Mouse (Mus musculus) spleen, adult 2 months (tissue): ENCODE measurements around the gene Tmem11. TPM values are rescaled to one million over a fixed set of nuclear protein-coding genes. Genes with fewer than 3 reads are reported as not detected.

Source experiments
- DNase-seq, 2 experiments: peaks; one replicate each; pipeline versions ENCODE4 v3.0.0 to v3.0.0-alpha.2; 2012 to 2021; ENCODE audit warnings: low spot score in 2 of 2, low read depth in 1 of 2
- H3K27ac ChIP-seq: fragments of 200-500 bp; 2 replicates; pipeline ENCODE4 v1.5.1; 2012; ENCODE audit warnings: low read length, inconsistent platforms; ENCODE audit not compliant: insufficient read depth
- H3K27me3 ChIP-seq: fragments of 200-500 bp; 2 replicates; pipeline ENCODE4 v1.6.1; 2012; ENCODE audit warnings: mild to moderate bottlenecking, moderate library complexity, low read length, inconsistent platforms; ENCODE audit not compliant: control insufficient read depth, insufficient read depth
- H3K36me3 ChIP-seq: fragments of 200-500 bp; 2 replicates; pipeline ENCODE4 v1.6.1; 2012; ENCODE audit warnings: mild to moderate bottlenecking, low read length, inconsistent platforms; ENCODE audit not compliant: control insufficient read depth, insufficient read depth
- H3K4me1 ChIP-seq: fragments of 200-500 bp; 2 replicates; pipeline ENCODE4 v1.6.1; 2011; ENCODE audit warnings: inconsistent platforms; ENCODE audit not compliant: control insufficient read depth, insufficient read depth, insufficient read length
- H3K4me3 ChIP-seq: fragments of 200-500 bp; 2 replicates; pipeline ENCODE4 v1.5.1; 2011; ENCODE audit warnings: mild to moderate bottlenecking, inconsistent platforms; ENCODE audit not compliant: insufficient read depth, insufficient read length; ENCODE audit errors: extremely low read depth
- CTCF ChIP-seq: fragments of 200-500 bp; IDR thresholded peaks from 2 replicates; pipeline ENCODE4 v1.5.1; 2011; ENCODE audit warnings: mild to moderate bottlenecking, inconsistent platforms; ENCODE audit not compliant: insufficient read depth, insufficient read length, insufficient replicate concordance; ENCODE audit errors: extremely low read depth
- POLR2A ChIP-seq: fragments of 200-500 bp; IDR thresholded peaks from 2 replicates; pipeline ENCODE4 v1.6.1; 2011; ENCODE audit warnings: low read depth, low read length, inconsistent platforms
- WGBS: fragments of 180-500 bp; shearing (Covaris S2); methylation state at CpG from one replicate; pipeline ENCODE4 v1.1.7; 2018; 5-methylcytosine and 5-hydroxymethylcytosine counted together
- polyA plus RNA-seq: library from polyadenylated mRNA; depleted of rRNA; stranded (reverse); fragments of >200 nt; gene quantifications from 2 replicates; pipeline ENCODE4 v1.2.3, GENCODE M21; 2012

The Tmem11 gene
- polyA plus RNA-seq, 1 experiment = 32.5 TPM

GRCm38 (mm10) chr11:60905407-60906120, 26.5 kb upstream of the Tmem11 start:
- no peak overlapping the region for H3K4me3 ChIP-seq
- no peaks in the 10 kb centered on the region for H3K4me1 ChIP-seq
- no peaks in the 10 kb centered on the region for H3K27me3 ChIP-seq
- H3K27ac ChIP-seq = no peak overlapping the region
- DNase-seq = no peak
- H3K36me3 ChIP-seq = peaks cover 18% of the 10 kb centered on the region
- WGBS = 94% methylated on average over 10 of the region's 10 CpGs
- TF ChIP-seq CTCF = no peak
- no peak for TF ChIP-seq POLR2A

GRCm38 (mm10) chr11:60903661-60904061, 24.6 kb upstream of the Tmem11 start:
- no peak for DNase-seq
- Histone ChIP-seq H3K27ac (no peak overlapping the region), H3K36me3 (peaks cover 18% of the 10 kb centered on the region), H3K27me3 (no peaks in the 10 kb centered on the region), H3K4me3 (no peak overlapping the region), H3K4me1 (no peaks in the 10 kb centered on the region)
- WGBS = 92% methylated on average over 6 of the region's 6 CpGs
- no peak for TF ChIP-seq CTCF
- TF ChIP-seq POLR2A = no peak

GRCm38 (mm10) chr11:60902486-60902885, 23.4 kb upstream of the Tmem11 start:
- 87% methylated on average over 4 of the region's 4 CpGs for WGBS
- DNase-seq = no peak

GRCm38 (mm10) chr11:60902001-60902400, 22.9 kb upstream of the Tmem11 start:
- Histone ChIP-seq H3K27me3 (no peaks in the 10 kb centered on the region), H3K4me1 (no peaks in the 10 kb centered on the region), H3K4me3 (no peak overlapping the region), H3K27ac (no peak overlapping the region), H3K36me3 (peaks cover 18% of the 10 kb centered on the region)
- TF ChIP-seq CTCF (no peak), POLR2A (no peak)
- DNase-seq = no peak
- WGBS = 80% methylated on average over 7 of the region's 7 CpGs

More at GRCm38 (mm10) chr11:60902486-60902885, 23.4 kb upstream of the Tmem11 start:
- no peaks in the 10 kb centered on the region for H3K4me1 ChIP-seq
- peaks cover 18% of the 10 kb centered on the region for H3K36me3 ChIP-seq
- no peaks in the 10 kb centered on the region for H3K27me3 ChIP-seq
- TF ChIP-seq CTCF (no peak), POLR2A (no peak)
- no peak overlapping the region for H3K27ac ChIP-seq
- H3K4me3 ChIP-seq = no peak overlapping the region

GRCm38 (mm10) chr11:60895915-60896314, 16.8 kb upstream of the Tmem11 start:
- H3K4me3 ChIP-seq = no peak overlapping the region
- no peak for TF ChIP-seq POLR2A
- TF ChIP-seq CTCF = no peak
- no peaks in the 10 kb centered on the region for H3K27me3 ChIP-seq
- H3K36me3 ChIP-seq = no peaks in the 10 kb centered on the region
- DNase-seq = no peak
- WGBS = 61% methylated on average over 4 of the region's 4 CpGs
- H3K4me1 ChIP-seq = no peaks in the 10 kb centered on the region
- no peak overlapping the region for H3K27ac ChIP-seq

- Histone ChIP-seq H3K36me3 (no peaks in the 10 kb centered on the region), H3K27me3 (no peaks in the 10 kb centered on the region), H3K27ac (no peak overlapping the region), H3K4me3 (no peak overlapping the region), H3K4me1 (no peaks in the 10 kb centered on the region)
- 71% methylated on average over 3 of the region's 3 CpGs for WGBS
- DNase-seq = no peak
- no peak for TF ChIP-seq CTCF
- TF ChIP-seq POLR2A = no peak
Observed at GRCm38 (mm10) chr11:60890744-60891143, 11.7 kb upstream of the Tmem11 start.

GRCm38 (mm10) chr11:60890286-60890685, 11.2 kb upstream of the Tmem11 start:
- Histone ChIP-seq H3K4me3 (no peak overlapping the region), H3K27ac (no peak overlapping the region), H3K27me3 (no peaks in the 10 kb centered on the region), H3K36me3 (no peaks in the 10 kb centered on the region), H3K4me1 (no peaks in the 10 kb centered on the region)
- no peak for DNase-seq
- no peak for TF ChIP-seq POLR2A
- TF ChIP-seq CTCF = no peak
- WGBS = 73% methylated on average over 6 of the region's 6 CpGs
